Mouse (Mus musculus) small intestine, adult 2 months (tissue): ENCODE measurements around the gene Hhat.

Experiments
- CTCF ChIP-seq: fragments of 200-500 bp; IDR thresholded peaks from 2 replicates; pipeline ENCODE4 v1.5.1; 2012; ENCODE audit warnings: low read depth, mild to moderate bottlenecking, control low read depth, inconsistent platforms, low read length, moderate library complexity, mixed read lengths; ENCODE audit not compliant: insufficient replicate concordance, insufficient read length; ENCODE audit errors: extremely low read depth
- POLR2A ChIP-seq: fragments of 200-500 bp; IDR thresholded peaks from 2 replicates; pipeline ENCODE4 v1.6.1; 2012; ENCODE audit warnings: low read depth, mild to moderate bottlenecking, control low read depth, inconsistent platforms, low read length, moderate library complexity

GRCm38 (mm10) chr1:192770130-192770494 is 911 bp downstream of the Hhat start:
- TF ChIP-seq CTCF (no peak), POLR2A (no peak)
